Mouse (Mus musculus): ENCODE results near the gene Trim50.

GRCm38 (mm10) chr5:135351606-135352005 lies 1.5 kb upstream of the Trim50 start:
- TF ChIP-seq CTCF (IDR thresholded peaks at IDR 0.05; ENCODE audit: low read depth, low read length) (no peak), POLR2A (IDR thresholded peaks at IDR 0.05; ENCODE audit: extremely low read depth, insufficient read depth, low read length) (no peak)
